Mouse (Mus musculus): Measurements from ENCODE around the gene Ppp1ca. TPM values are rescaled to one million over a fixed set of nuclear protein-coding genes. Genes with fewer than 3 reads are reported as not detected.

Ppp1ca gene
- polyA plus RNA-seq, 1 experiment from 2014 or later = 780 TPM

- Histone ChIP-seq H3K4me3 (ENCODE audit: low read depth, low read length) (no peak overlapping the region), H3K36me3 (ENCODE audit: control insufficient read depth, insufficient read depth, low read length) (no peaks in the 10 kb centered on the region), H3K9me3 (ENCODE audit: control insufficient read depth, low read depth, low read length) (no peaks in the 10 kb centered on the region), H3K9ac (replicated peaks; ENCODE audit: low read depth, low read length) (no peak overlapping the region), H3K4me2 (replicated peaks; ENCODE audit: low read depth, low read length) (no peak overlapping the region), H3K27ac (ENCODE audit: low read length) (no peak overlapping the region), H3K27me3 (ENCODE audit: control insufficient read depth, insufficient read depth, low read length) (no peaks in the 10 kb centered on the region), H3K4me1 (ENCODE audit: control insufficient read depth, insufficient read depth, low read length) (peaks cover 30% of the 10 kb centered on the region)
- WGBS = 51% methylated on average over 4 of the region's 4 CpGs
- ATAC-seq (ENCODE audit: insufficient number of reproducible peaks, insufficient read depth, low FRiP score, low read depth) = no peak
These were observed 20.2 kb downstream of the Ppp1ca start for GRCm38 (mm10) chr19:4211891-4212588.

DNA sequence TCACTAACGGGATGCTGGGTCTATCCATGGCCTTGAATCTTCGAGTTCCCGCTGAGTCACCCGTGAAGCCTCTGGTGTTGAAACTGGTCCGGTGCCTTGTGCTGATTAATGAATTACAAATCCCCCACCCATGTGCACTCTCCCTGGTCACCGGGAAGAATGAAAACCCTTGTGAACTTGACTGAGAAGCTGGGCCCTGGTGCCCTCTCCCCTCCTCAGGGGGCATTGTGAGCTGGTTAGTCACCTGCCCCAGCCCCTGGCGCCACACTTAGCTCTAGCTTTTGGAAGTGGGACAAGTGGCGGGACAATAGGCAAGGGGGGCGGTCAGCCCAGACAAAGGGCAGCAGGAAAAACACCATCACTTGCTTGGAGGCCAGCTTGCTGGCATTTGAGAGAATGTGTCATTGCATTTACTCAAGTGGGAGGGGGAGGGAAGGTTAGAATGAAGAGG, 21.7 kb downstream of the Ppp1ca start:
- WGBS = 12% methylated on average over 9 of the region's 9 CpGs
- Histone ChIP-seq H3K4me3 (ENCODE audit: low read depth, low read length) (peak overlapping the region; percentile 57), H3K9me3 (ENCODE audit: control insufficient read depth, low read depth, low read length) (no peaks in the 10 kb centered on the region), H3K4me2 (replicated peaks; ENCODE audit: low read depth, low read length) (peak overlapping the region; percentile 70), H3K36me3 (ENCODE audit: control insufficient read depth, insufficient read depth, low read length) (no peaks in the 10 kb centered on the region), H3K4me1 (ENCODE audit: control insufficient read depth, insufficient read depth, low read length) (peaks cover 45% of the 10 kb centered on the region), H3K9ac (replicated peaks; ENCODE audit: low read depth, low read length) (0 out of 2 replicates have a peak overlapping the region, but pooled peaks have one; percentile 71), H3K27ac (ENCODE audit: low read length) (peak overlapping the region; percentile 93), H3K27me3 (ENCODE audit: control insufficient read depth, insufficient read depth, low read length) (no peaks in the 10 kb centered on the region)
- no peak for ATAC-seq (ENCODE audit: insufficient number of reproducible peaks, insufficient read depth, low FRiP score, low read depth)

DNA sequence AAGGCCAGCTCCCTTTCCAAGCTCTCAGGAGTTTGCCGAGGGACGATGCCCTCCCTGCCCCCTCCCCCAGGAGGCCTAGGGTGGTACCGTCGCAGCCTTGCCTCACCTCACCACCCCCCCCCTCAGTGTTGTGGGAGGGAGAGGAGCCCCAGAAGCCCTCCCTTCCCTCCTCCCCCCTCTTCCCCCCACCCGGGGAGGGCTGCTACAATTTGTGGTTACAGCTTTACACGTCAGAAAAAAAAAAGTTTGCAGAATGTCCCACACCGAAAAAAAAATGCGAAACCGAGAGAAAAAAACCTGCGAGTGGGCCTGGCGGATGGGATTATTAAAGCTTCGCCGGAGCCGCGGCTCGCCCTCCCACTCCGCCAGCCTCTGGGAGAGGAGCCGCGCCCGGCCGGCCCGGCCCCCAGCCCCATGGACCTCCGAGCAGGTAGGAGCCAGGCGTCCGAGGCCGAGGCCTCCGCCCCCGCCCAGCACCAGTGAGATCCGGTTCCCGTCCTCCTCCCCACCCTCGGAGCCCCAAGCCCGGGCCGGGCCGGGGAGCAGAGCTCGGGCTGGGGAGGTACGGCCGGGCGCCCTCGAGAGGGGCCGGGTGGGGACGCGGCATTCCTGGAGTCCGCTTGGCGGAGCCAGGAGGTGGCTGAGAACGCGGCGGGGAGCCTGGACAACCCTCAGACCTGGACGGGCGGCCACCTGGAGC, 22.4 kb downstream of the Ppp1ca start, which contains the start of the genes Clcf1 and AC109138.7:
Gene Clcf1, plus strand, starts transcription at position 168 of the 700 bp plus-strand sequence.
Gene AC109138.7, plus strand, starts transcription at position 287 of the 700 bp plus-strand sequence.
- Histone ChIP-seq H3K36me3 (ENCODE audit: control insufficient read depth, insufficient read depth, low read length) (no peaks in the 10 kb centered on the region), H3K4me3 (ENCODE audit: low read depth, low read length) (peak within 1 kb of the TSS; percentile 57), H3K4me1 (ENCODE audit: control insufficient read depth, insufficient read depth, low read length) (peaks cover 50% of the 10 kb centered on the region), H3K9ac (replicated peaks; ENCODE audit: low read depth, low read length) (peak within 1 kb of the TSS; percentile 71), H3K27ac (ENCODE audit: low read length) (peak within 1 kb of the TSS; percentile 93), H3K9me3 (ENCODE audit: control insufficient read depth, low read depth, low read length) (no peaks in the 10 kb centered on the region), H3K4me2 (replicated peaks; ENCODE audit: low read depth, low read length) (peak within 1 kb of the TSS; percentile 70), H3K27me3 (ENCODE audit: control insufficient read depth, insufficient read depth, low read length) (no peaks in the 10 kb centered on the region)
- ATAC-seq (ENCODE audit: insufficient number of reproducible peaks, insufficient read depth, low FRiP score, low read depth) = peak; percentile 62
- under 1% methylated on average over 49 of the region's 49 CpGs for WGBS

DNA sequence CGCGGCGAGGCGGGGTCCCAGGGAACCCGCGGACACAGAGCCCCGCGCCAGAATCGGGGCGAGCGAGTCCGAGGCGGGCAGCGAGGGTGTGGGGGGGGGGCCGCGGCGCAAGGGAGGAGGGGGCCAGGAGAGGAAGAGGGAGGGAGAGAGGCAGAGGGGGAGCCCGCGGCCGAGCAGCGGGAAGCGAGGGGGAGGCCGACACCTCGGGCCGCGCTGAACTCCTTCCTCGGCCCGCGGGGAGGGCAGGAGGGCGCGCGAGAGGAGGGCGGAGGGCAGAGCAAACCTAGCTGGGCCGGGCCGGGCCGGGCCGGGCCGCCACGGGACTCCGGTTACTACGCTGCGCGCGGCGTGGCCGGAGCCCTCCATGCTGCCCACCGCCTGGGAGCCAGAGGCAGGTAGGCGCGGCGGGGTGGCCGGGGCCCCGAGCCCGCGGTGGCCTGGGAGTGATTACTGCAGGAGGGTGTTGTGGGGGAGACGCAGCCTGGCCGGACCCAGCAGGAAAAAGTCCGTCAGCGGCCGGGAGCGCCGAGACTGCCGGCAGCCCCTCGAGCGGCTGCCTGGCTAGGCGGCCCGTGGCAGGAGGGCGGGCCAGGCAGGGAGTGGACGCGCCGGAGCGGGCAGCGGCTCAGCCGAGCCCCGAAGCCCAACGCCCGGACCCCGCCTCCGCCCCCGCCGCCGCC, 23.0 kb downstream of the Ppp1ca start:
- 1% methylated on average over 53 of the region's 81 CpGs for WGBS
- Histone ChIP-seq H3K36me3 (ENCODE audit: control insufficient read depth, insufficient read depth, low read length) (no peaks in the 10 kb centered on the region), H3K9ac (replicated peaks; ENCODE audit: low read depth, low read length) (peak overlapping the region; percentile 71), H3K4me2 (replicated peaks; ENCODE audit: low read depth, low read length) (peak overlapping the region; percentile 70), H3K9me3 (ENCODE audit: control insufficient read depth, low read depth, low read length) (no peaks in the 10 kb centered on the region), H3K4me3 (ENCODE audit: low read depth, low read length) (peak overlapping the region; percentile 57), H3K27ac (ENCODE audit: low read length) (peak overlapping the region; percentile 93), H3K4me1 (ENCODE audit: control insufficient read depth, insufficient read depth, low read length) (peaks cover 54% of the 10 kb centered on the region), H3K27me3 (ENCODE audit: control insufficient read depth, insufficient read depth, low read length) (no peaks in the 10 kb centered on the region)
- ATAC-seq (ENCODE audit: insufficient number of reproducible peaks, insufficient read depth, low FRiP score, low read depth) = peak; percentile 19; the same call in 1 of the 2 replicates

- Histone ChIP-seq H3K9me3 (ENCODE audit: control insufficient read depth, low read depth, low read length) (no peaks in the 10 kb centered on the region), H3K4me2 (replicated peaks; ENCODE audit: low read depth, low read length) (peak overlapping the region; percentile 70), H3K4me1 (ENCODE audit: control insufficient read depth, insufficient read depth, low read length) (peaks cover 59% of the 10 kb centered on the region), H3K27ac (ENCODE audit: low read length) (peak overlapping the region; percentile 93), H3K36me3 (ENCODE audit: control insufficient read depth, insufficient read depth, low read length) (no peaks in the 10 kb centered on the region), H3K27me3 (ENCODE audit: control insufficient read depth, insufficient read depth, low read length) (no peaks in the 10 kb centered on the region), H3K4me3 (ENCODE audit: low read depth, low read length) (peak overlapping the region; percentile 57), H3K9ac (replicated peaks; ENCODE audit: low read depth, low read length) (peak overlapping the region; percentile 71)
- WGBS = under 1% methylated on average over 19 of the region's 21 CpGs
- no peak for ATAC-seq (ENCODE audit: insufficient number of reproducible peaks, insufficient read depth, low FRiP score, low read depth)
These were observed 23.6 kb downstream of the Ppp1ca start for GRCm38 (mm10) chr19:4215451-4215840.

GRCm38 (mm10) chr19:4216041-4216685, 24.3 kb downstream of the Ppp1ca start:
- no peak overlapping the region for H3K9ac ChIP-seq (replicated peaks; ENCODE audit: low read depth, low read length)
- no peaks in the 10 kb centered on the region for H3K9me3 ChIP-seq (ENCODE audit: control insufficient read depth, low read depth, low read length)
- H3K4me3 ChIP-seq (ENCODE audit: low read depth, low read length) = peak overlapping the region; percentile 57; the same call in 1 of the 2 replicates
- H3K4me1 ChIP-seq (ENCODE audit: control insufficient read depth, insufficient read depth, low read length) = peaks cover 66% of the 10 kb centered on the region
- ATAC-seq (ENCODE audit: insufficient number of reproducible peaks, insufficient read depth, low FRiP score, low read depth) = no peak
- peak overlapping the region; percentile 29; the same call in 1 of the 2 replicates for H3K27ac ChIP-seq (ENCODE audit: low read length)
- H3K27me3 ChIP-seq (ENCODE audit: control insufficient read depth, insufficient read depth, low read length) = no peaks in the 10 kb centered on the region
- peak overlapping the region; percentile 70 for H3K4me2 ChIP-seq (replicated peaks; ENCODE audit: low read depth, low read length)
- WGBS = 11% methylated on average over 14 of the region's 14 CpGs
- H3K36me3 ChIP-seq (ENCODE audit: control insufficient read depth, insufficient read depth, low read length) = no peaks in the 10 kb centered on the region

GRCm38 (mm10) chr19:4217140-4217539, 25.3 kb downstream of the Ppp1ca start:
- H3K36me3 ChIP-seq (ENCODE audit: control insufficient read depth, insufficient read depth, low read length) = no peaks in the 10 kb centered on the region
- peaks cover 75% of the 10 kb centered on the region for H3K4me1 ChIP-seq (ENCODE audit: control insufficient read depth, insufficient read depth, low read length)
- no peaks in the 10 kb centered on the region for H3K27me3 ChIP-seq (ENCODE audit: control insufficient read depth, insufficient read depth, low read length)
- 7% methylated on average over 5 of the region's 5 CpGs for WGBS
- H3K27ac ChIP-seq (ENCODE audit: low read length) = peak overlapping the region; percentile 29
- ATAC-seq (ENCODE audit: insufficient number of reproducible peaks, insufficient read depth, low FRiP score, low read depth) = peak; percentile 30; the same call in 1 of the 2 replicates
- H3K9ac ChIP-seq (replicated peaks; ENCODE audit: low read depth, low read length) = no peak overlapping the region; the same call in 1 of the 2 replicates
- H3K9me3 ChIP-seq (ENCODE audit: control insufficient read depth, low read depth, low read length) = no peaks in the 10 kb centered on the region
- H3K4me3 ChIP-seq (ENCODE audit: low read depth, low read length) = no peak overlapping the region; the same call in 1 of the 2 replicates
- H3K4me2 ChIP-seq (replicated peaks; ENCODE audit: low read depth, low read length) = peak overlapping the region; percentile 70

Data from stomach, embryonic 14.5 days (tissue).